Mouse (Mus musculus): ENCODE data around the gene Orai1. TPM values are rescaled to one million over a fixed set of nuclear protein-coding genes. Genes with fewer than 3 reads are reported as not detected.

The Orai1 gene
- polyA plus RNA-seq, 1 experiment from 2014 or later = 15.5 TPM

DNA sequence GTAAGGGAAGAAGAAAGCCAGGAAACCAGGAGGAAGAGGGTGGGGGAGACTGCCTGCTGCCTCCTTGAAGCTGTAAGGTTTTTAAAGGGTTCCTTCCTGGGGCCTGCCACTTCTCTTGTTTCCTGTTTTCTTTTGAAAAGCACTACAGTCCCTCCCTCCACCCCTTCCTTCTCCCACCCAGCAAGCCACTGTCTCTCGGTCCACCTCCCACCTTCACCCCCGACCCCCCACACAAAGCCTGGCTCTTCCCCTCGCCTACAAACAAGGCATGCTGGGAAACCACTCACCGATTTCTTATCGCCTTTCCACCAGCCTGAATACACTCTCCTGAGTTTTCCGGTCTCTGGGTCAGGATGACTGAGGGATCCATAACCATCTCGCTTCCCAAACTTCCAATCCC is 25.9 kb downstream of the Orai1 start:
- no peak overlapping the region for H3K4me3 ChIP-seq
- peaks cover 13% of the 10 kb centered on the region for H3K4me1 ChIP-seq
- H3K27ac ChIP-seq = no peak overlapping the region
- no peak for ATAC-seq (ENCODE audit: low FRiP score, low read depth)
- no peak overlapping the region for H3K9ac ChIP-seq
- no peaks in the 10 kb centered on the region for H3K9me3 ChIP-seq
- H3K36me3 ChIP-seq = no peaks in the 10 kb centered on the region
- no peaks in the 10 kb centered on the region for H3K27me3 ChIP-seq
- no peak overlapping the region for H3K4me2 ChIP-seq (replicated peaks)
- 68% methylated on average over 7 of the region's 7 CpGs for WGBS

DNA sequence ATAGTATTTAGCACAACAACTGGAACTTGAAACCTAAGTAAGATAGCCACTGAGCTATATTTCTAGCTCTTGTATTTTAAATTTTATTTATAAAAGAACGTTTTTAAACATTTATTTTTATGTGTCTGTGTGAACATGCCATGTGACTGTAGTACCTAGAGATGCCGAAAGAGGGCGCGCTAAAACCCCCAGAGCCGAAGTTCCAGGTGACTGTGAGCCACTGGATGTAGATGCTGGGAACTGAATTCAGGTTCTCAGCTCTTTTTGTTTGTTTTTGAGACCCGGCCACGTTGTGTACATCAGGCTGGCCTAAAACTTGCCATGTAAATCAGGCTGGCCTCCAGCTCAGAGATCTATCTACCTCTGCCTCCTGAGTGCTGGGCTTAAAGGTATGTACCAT is 29.0 kb downstream of the Orai1 start:
- Histone ChIP-seq H3K4me3 (no peak overlapping the region), H3K27ac (no peak overlapping the region), H3K27me3 (no peaks in the 10 kb centered on the region), H3K4me2 (replicated peaks) (no peak overlapping the region), H3K9ac (no peak overlapping the region), H3K36me3 (no peaks in the 10 kb centered on the region), H3K4me1 (peaks cover 12% of the 10 kb centered on the region), H3K9me3 (no peaks in the 10 kb centered on the region)
- ATAC-seq (ENCODE audit: low FRiP score, low read depth) = no peak
- 23% methylated on average over 7 of the region's 7 CpGs for WGBS

DNA sequence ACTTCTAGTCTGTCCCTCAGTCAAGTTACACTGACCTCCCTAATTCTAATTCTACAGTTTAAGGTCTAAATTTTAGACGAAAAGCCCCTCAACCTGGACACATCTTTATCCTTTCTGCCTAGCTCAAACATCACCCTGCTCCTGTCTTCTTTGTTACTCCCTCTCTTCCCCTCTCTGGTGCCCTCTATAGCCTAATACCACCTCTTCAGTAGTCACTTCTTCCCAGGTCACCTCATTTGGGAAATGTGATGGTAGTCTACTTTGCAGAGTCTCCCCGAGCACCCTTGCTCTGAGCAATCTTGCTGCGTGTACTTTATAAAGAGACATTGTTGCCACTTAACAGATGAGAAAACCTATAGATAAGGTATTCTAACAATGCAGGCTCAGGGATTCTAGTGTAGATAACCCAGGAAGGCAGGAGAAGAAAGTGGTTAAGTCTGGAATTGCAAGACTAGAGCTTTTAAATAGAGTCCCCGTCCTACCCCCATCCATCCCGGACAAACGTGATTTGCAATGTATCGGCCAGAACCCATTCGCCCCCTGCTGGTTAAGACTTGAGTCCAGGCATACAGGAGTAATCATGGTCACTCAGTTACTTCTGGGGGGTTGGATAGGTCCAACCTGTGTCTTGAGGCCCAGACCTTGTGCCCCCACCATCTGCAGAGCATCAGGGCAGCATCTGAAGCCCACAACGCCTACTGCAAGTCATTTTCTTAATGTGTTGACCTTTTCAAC is 30.9 kb downstream of the Orai1 start:
- Histone ChIP-seq H3K4me2 (replicated peaks) (no peak overlapping the region), H3K4me3 (no peak overlapping the region), H3K27ac (no peak overlapping the region), H3K9me3 (no peaks in the 10 kb centered on the region), H3K9ac (no peak overlapping the region), H3K27me3 (no peaks in the 10 kb centered on the region), H3K36me3 (no peaks in the 10 kb centered on the region), H3K4me1 (peaks cover 11% of the 10 kb centered on the region)
- ATAC-seq (ENCODE audit: low FRiP score, low read depth) = 0 out of 2 replicates have a peak, but pooled peaks have one; percentile 24
- WGBS = 26% methylated on average over 9 of the region's 9 CpGs

DNA sequence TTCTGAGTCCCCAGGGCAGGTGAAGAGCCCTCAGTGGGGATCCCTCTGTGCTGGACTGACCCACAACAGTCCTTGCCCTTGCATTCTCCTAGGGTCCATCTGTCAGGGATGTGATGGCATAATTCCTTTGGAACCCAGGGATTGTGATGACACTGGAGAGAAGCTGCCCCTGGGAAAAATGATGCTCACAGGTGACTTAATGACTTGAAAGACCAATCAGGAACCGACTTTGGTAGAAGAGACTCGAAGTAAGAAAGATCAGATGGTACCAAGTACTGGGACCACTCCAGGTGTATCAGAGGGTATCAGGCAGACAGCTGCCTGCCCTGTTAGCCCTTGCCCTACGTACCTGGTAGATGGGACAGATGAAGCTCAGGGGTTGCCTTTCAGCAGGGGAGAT is 32.0 kb downstream of the Orai1 start, which contains the start of gene Morn3:
Morn3 (minus strand) TSS at position 101 of the 400 bp plus-strand sequence.
- H3K4me3 ChIP-seq = no peak within 1 kb of the TSS
- no peak for ATAC-seq (ENCODE audit: low FRiP score, low read depth)
- WGBS = 76% methylated on average over 3 of the region's 3 CpGs

DNA sequence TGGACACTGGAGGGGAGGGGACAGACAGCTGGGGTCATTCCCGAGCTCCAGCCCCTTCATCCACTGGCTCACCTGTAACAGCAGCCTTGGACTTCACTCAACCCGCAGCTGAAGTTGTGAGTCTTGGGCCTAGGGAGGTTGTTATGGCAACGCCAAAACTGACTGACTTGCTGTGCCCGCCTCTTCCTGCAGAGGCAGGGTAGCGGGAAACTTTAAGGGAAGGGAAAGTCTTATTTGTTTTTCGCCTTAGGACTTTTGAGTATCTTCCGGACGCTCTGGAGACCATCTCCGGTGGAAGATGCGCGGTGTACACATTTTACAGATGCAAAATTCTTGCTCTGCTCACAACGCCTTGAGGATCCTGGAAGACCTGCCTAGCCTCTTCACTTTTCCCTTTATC is 34.4 kb downstream of the Orai1 start:
- Histone ChIP-seq H3K4me1 (peaks cover 11% of the 10 kb centered on the region), H3K9me3 (no peaks in the 10 kb centered on the region), H3K9ac (peak overlapping the region; percentile 57), H3K4me3 (peak overlapping the region; percentile 31), H3K27ac (peak overlapping the region; percentile 34; the same call in 1 of the 2 replicates), H3K36me3 (no peaks in the 10 kb centered on the region; the same call in 1 of the 2 replicates), H3K27me3 (no peaks in the 10 kb centered on the region), H3K4me2 (replicated peaks) (peak overlapping the region; percentile 60)
- ATAC-seq (ENCODE audit: low FRiP score, low read depth) = peak; percentile 77
- WGBS = 6% methylated on average over 12 of the region's 12 CpGs

More for the DNA sequence above, 32.0 kb downstream of the Orai1 start, which contains the start of gene Morn3:
- no peak within 1 kb of the TSS for H3K27ac ChIP-seq
- no peak within 1 kb of the TSS for H3K4me2 ChIP-seq (replicated peaks)
- H3K9me3 ChIP-seq = no peaks in the 10 kb centered on the region
- no peaks in the 10 kb centered on the region for H3K27me3 ChIP-seq
- H3K4me1 ChIP-seq = peaks cover 11% of the 10 kb centered on the region
- H3K9ac ChIP-seq = no peak within 1 kb of the TSS
- no peaks in the 10 kb centered on the region for H3K36me3 ChIP-seq

DNA sequence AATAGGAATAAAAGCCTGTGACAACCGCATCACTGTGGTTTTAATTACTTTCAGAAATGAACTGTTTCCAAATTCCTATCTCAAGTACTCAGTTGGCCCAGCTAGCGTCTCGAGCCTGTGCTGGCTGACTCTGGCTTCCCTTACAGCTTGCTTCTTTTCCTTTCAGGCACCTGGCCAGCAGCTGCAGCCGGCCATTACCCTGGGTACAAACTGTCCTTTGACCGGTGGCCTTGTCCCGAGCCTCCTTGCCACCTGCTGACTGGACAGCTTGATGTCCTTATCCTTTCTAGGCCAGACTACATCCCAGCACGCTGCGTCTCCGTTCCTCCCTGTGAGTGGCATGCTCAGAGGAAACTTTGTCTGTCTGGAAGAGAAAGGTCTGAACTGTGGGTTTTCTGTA is 36.0 kb downstream of the Orai1 start:
- Histone ChIP-seq H3K9me3 (no peaks in the 10 kb centered on the region), H3K27ac (no peak overlapping the region), H3K4me3 (no peak overlapping the region), H3K4me1 (peaks cover 7% of the 10 kb centered on the region), H3K4me2 (replicated peaks) (no peak overlapping the region), H3K9ac (no peak overlapping the region), H3K27me3 (no peaks in the 10 kb centered on the region), H3K36me3 (no peaks in the 10 kb centered on the region; the same call in 1 of the 2 replicates)
- WGBS = 77% methylated on average over 9 of the region's 9 CpGs
- no peak for ATAC-seq (ENCODE audit: low FRiP score, low read depth)

DNA sequence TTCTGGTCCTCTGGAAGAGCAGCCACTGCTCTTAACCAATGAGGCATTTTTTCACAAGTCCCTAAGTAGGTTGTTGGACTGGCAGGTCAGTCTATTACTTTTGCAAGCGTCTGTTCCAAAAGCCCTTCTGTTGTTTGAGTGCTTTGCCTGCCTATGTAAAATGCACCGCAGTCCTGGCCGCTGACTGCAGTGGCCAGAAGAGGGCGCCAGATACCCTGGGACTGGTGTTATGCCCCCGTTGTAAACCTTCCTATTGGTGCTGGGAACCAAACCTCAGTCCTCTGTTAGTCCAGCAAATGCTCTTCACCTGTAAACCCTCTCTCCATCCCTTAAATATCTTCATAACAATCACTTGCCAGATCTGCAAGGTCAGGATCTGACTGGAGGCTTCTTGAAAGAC is 36.9 kb downstream of the Orai1 start:
- Histone ChIP-seq H3K27ac (no peak overlapping the region), H3K9me3 (no peaks in the 10 kb centered on the region), H3K27me3 (no peaks in the 10 kb centered on the region), H3K4me1 (peaks cover 7% of the 10 kb centered on the region), H3K36me3 (no peaks in the 10 kb centered on the region; the same call in 1 of the 2 replicates), H3K4me2 (replicated peaks) (no peak overlapping the region), H3K9ac (no peak overlapping the region), H3K4me3 (no peak overlapping the region)
- WGBS = 79% methylated on average over 5 of the region's 5 CpGs
- ATAC-seq (ENCODE audit: low FRiP score, low read depth) = no peak

DNA sequence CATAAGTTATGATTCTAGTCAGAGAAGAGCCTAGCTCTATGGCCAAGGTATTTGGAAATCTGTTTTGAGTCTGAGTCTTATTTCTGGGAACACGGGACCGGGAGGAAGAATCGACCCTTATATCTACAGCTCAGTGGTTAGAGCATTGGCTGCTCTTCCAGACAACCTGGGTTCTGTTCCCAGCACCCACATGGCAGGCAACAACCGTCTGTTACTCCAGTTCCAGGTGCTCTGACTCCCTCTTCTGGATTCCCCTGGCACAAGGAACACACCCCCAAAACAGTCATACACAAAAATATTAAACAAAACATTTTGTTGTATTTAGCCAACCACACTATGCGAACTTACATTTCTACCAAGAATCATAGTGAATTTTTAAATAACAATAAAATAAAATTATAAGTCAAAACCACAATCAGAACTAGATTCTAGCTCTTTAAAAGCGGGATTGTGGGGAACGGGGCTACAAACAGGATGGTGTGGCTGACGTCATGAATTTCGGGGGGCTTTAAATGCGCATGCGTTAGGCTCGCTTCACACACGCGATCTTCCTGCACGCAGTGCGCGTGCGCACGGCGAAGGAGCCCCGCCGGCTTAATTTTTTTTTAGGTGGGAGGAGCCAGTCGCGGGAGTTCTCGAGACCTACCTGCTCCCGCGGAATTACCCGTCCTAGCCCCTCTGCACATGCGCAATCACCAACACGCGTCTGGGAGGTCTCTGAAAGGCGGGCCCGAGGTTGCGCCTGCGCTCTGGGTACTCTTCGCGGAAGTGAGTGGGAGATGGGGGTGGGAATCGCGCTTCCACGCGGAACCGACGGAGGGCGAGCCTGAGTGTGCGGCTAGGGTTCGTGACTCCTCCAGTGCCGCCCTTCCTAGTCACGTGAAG is 42.7 kb downstream of the Orai1 start:
- Histone ChIP-seq H3K9ac (peak overlapping the region; percentile 40), H3K4me2 (replicated peaks) (peak overlapping the region; percentile 57), H3K4me3 (peak overlapping the region; percentile 40), H3K4me1 (peaks cover 18% of the 10 kb centered on the region), H3K9me3 (no peaks in the 10 kb centered on the region), H3K36me3 (no peaks in the 10 kb centered on the region), H3K27me3 (no peaks in the 10 kb centered on the region), H3K27ac (peak overlapping the region; percentile 23; the same call in 1 of the 2 replicates)
- 8% methylated on average over 48 of the region's 48 CpGs for WGBS
- peak; percentile 90 for ATAC-seq (ENCODE audit: low FRiP score, low read depth)

DNA sequence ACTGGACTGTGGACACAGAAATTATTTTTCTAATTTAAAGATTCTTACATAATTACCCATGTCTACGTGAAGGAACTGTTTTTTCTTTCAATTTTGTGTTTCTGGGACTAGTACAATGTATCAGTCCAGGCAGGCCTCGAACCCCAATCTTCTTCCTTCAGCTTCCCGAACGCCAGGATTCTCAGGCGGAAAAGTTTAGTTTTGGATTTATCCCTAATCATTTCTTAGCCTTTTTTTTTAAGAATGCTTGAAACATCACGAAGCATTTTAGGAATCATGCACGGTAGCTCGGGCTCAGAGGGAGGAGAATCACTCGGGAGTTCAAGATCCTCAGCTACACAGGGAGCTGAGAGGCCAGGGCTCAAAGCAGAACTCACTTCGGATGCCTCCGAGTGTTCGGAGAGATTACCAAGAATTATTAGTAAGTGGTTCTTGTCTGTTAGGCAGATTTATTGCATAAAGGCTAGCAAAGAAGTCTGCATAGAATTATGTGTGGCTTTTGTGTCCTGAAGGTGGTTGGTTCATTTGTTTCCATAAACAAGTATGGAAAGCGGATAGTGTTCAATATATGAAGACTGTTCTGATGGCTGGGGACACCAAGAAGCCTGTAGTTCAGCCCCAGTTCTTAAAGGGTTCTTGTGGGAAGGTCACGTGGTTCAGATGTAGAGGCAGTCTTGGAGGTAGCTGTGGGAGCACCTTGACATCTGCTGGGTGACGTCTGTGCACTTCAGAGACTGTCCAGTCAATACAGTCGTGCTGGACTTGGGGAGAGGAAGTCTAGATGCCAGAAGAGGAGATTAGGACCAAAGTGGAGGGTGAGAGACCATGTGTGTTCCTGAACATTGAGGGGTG is 43.6 kb downstream of the Orai1 start:
- no peak for ATAC-seq (ENCODE audit: low FRiP score, low read depth)
- peak overlapping the region; percentile 23; the same call in 1 of the 2 replicates for H3K27ac ChIP-seq
- peak overlapping the region; percentile 40 for H3K4me3 ChIP-seq
- peaks cover 18% of the 10 kb centered on the region for H3K4me1 ChIP-seq
- H3K27me3 ChIP-seq = no peaks in the 10 kb centered on the region
- peak overlapping the region; percentile 57 for H3K4me2 ChIP-seq (replicated peaks)
- WGBS = 44% methylated on average over 16 of the region's 16 CpGs
- H3K9ac ChIP-seq = peak overlapping the region; percentile 40
- no peaks in the 10 kb centered on the region for H3K9me3 ChIP-seq
- no peaks in the 10 kb centered on the region for H3K36me3 ChIP-seq

DNA sequence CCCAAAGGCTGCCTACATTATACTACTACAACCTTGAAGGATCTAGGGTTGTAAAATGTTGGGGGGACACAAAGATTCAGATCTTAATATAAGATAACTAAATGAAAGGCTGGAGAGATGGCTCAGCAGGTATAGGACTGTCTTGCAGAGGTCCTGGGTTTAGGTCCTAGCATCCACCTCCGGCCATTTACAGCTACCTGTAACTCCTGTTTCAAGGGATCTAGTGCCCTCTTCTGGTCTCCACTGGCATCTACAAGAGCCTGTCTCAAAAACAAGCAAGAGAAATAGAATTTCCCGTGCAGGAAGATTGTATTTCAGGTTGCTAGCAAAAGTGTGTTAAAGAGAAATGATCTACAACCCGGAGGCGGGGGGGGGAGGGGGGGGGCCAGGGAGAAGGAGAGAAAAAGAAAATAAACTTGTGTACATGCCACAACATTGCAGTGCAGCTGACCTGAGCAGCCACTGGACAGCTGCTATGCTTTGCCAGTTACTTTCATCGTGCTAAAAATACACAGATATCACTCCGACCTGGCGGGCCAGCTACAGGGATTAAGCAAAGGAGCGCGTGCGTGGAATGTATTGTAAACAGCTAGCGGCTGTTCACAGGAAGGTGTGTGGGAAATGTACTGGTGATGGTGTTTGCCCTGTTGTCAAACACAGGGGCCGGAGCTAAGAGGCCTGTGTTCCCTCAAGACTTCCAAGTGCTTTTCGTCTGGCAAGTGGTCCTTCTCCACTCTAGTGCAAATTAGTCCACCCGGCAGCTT is 45.1 kb downstream of the Orai1 start:
- H3K4me2 ChIP-seq (replicated peaks) = peak overlapping the region; percentile 39
- no peaks in the 10 kb centered on the region for H3K27me3 ChIP-seq
- H3K4me1 ChIP-seq = peaks cover 20% of the 10 kb centered on the region
- ATAC-seq (ENCODE audit: low FRiP score, low read depth) = no peak
- 13% methylated on average over 14 of the region's 14 CpGs for WGBS
- H3K4me3 ChIP-seq = 0 out of 2 replicates have a peak overlapping the region, but pooled peaks have one; percentile 3
- no peaks in the 10 kb centered on the region for H3K36me3 ChIP-seq
- H3K27ac ChIP-seq = peak overlapping the region; percentile 69; the same call in 1 of the 2 replicates
- peak overlapping the region; percentile 43; the same call in 1 of the 2 replicates for H3K9ac ChIP-seq
- H3K9me3 ChIP-seq = no peaks in the 10 kb centered on the region
